Mouse (Mus musculus) E14TG2a.4 (cell line): ENCODE data around the gene Tmem183a.

ENCODE experiments used
- CTCF ChIP-seq: conservative IDR thresholded peaks from 2 replicates; pipeline ENCODE4 v1.5.1; 2014; ENCODE audit warnings: low read length
- POU5F1 ChIP-seq: IDR thresholded peaks from 2 replicates; pipeline ENCODE4 v1.6.1; 2014; ENCODE audit warnings: low read length, borderline replicate concordance

DNA sequence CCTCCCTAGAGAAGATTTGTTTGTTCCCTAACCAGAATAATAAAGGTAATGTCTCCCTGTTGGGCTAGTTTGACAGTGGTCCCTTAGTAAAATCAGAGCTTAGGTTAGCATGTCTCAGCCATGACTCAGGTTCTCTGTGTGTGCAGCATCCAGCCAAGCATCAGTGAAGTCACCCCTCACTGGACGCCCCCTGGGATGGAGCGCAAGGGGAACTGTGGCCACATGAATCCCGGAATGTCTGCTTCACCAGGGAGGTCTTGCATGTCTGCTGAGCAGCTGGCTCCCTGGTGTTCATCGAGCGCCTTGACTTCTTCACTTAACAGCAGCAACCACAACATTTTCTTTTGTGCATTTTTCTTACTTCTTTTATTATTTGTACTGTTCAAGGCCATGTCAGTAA lies 32.0 kb upstream of the Tmem183a start:
- TF ChIP-seq CTCF (no peak), POU5F1 (no peak)
